Mouse (Mus musculus): ENCODE results near the gene Adcy9.
A peak's percentile ranks its signal among the peaks of the same experiment; 100 is the strongest.
"Not testable (repeated sequence)": the region's sequence is repeated elsewhere in the genome, so short reads cannot be mapped to it uniquely, and the experiment has no call there.

Adcy9 gene

DNA sequence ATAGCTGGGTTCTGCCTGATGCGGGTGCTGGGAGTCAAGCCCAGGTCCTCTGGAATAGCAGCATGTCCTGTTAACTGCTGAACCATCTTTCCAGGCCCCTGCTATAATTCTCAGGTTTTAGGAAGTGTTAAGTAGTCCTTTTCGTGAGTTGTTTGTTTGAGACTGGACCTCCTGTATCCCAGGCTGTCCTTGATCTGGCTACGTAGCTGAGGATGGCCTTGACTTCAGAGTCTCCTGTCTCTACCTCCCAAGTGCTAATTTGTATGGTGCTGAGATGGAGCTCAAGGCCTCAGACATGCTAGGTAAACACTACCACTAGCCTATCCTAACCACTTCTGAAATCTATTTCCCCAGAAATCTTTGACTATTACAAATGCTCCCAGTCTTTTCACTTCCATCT is 37.9 kb downstream of the Adcy9 start:
- DNase-seq (ENCODE audit: low spot score) = no peak

GRCm38 (mm10) chr16:4381487-4381886 is 38.8 kb downstream of the Adcy9 start:
- peak; percentile 45 for DNase-seq (ENCODE audit: low spot score)

GRCm38 (mm10) chr16:4378788-4379187 is 41.5 kb downstream of the Adcy9 start:
- no peak for DNase-seq (ENCODE audit: low spot score)

DNA sequence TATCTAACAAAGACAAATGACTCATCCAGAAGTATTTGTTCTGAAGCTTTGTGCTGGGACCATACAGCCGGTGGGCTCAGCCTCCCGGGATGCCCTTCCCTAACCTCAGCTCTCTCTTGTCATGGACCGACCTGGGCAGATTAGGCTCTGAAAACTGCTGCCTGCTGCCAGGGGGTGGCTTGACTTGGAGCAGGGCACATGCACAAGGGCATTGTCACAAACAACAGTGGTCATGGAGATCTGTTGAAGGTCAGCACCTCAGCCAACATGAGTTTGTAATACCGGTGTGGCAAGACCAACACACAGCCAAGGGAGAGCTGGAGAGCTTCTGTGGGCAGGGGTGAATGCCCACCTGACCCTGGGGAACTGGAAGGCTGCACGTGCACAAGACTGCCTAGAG is 42.7 kb downstream of the Adcy9 start:
- no peak for DNase-seq (ENCODE audit: low spot score)

- DNase-seq (ENCODE audit: low spot score) = peak; percentile 56
Measured at GRCm38 (mm10) chr16:4374780-4375380, 45.4 kb downstream of the Adcy9 start.

GRCm38 (mm10) chr16:4374270-4374669 is 46.0 kb downstream of the Adcy9 start:
- no peak for DNase-seq (ENCODE audit: low spot score)

- no peak for DNase-seq (ENCODE audit: low spot score)
Measured at GRCm38 (mm10) chr16:4371039-4371438, 49.3 kb downstream of the Adcy9 start.

DNA sequence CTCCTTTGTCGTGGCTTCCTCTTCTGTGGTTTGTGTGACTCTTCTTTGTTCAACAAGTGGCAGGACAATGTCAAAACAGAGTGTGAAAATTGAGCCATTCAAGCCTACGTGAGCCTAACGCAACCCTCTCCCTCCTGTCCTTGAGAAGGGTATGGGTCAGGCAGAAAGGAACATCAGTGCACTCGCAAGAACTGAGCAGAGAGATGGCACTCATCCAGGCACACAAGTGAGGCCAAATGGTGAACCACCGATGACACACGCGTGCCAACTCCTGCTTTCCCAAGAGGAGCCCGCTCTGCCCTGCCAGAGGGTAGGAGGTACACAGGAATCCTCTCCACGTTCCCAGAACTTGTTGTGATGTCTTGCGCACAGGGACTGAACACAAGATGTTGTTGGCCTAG is 50.2 kb downstream of the Adcy9 start:
- peak; percentile 17 for DNase-seq (ENCODE audit: low spot score)

- DNase-seq (ENCODE audit: low spot score) = no peak
Measured at GRCm38 (mm10) chr16:4367930-4368329, 52.4 kb downstream of the Adcy9 start.

- DNase-seq (ENCODE audit: low spot score) = no peak
Measured at GRCm38 (mm10) chr16:4367291-4367690, 53.0 kb downstream of the Adcy9 start.

- DNase-seq (ENCODE audit: low spot score) = no peak
Measured at GRCm38 (mm10) chr16:4366671-4367070, 53.6 kb downstream of the Adcy9 start.

GRCm38 (mm10) chr16:4363341-4364116 is 56.8 kb downstream of the Adcy9 start:
- no peak for DNase-seq (ENCODE audit: low spot score)

DNA sequence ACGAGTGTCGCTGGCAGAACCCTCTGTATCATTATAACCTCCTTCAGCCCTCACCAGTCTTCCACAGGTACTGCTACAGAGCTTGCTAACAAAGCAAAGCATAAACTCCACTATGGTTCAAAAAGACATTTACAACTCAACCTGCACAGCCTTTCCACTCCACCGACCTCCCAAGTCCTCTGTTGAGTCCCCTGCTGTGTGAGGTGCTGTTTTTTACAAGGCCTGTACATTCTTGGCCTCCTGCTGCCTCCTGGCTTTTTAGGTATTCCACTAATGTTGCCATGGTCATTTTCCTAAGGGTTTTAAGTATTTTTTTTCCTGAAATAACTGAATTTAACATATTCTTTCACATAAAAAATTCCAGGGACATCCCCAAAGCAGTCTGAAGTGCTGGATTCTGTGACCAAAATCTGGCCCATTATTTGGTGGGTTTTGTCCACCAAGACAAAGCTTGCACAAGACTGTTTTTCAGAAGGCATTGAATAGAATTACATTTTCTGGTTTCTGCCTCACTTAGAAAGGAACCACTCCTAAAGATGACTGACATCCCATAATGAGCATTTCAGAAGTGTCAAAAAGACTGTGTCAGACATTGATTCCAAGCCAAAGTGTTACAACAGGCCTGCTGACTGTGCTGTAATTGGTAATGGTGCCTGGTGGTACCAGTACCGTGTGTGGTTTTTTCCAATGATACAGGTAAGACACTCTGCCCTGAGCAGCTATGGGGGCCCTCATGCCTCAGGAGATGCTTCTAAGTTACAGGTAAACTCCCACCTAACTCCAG is 64.8 kb downstream of the Adcy9 start:
- DNase-seq (ENCODE audit: low spot score) = no peak

GRCm38 (mm10) chr16:4342579-4342978 is 77.7 kb downstream of the Adcy9 start:
- DNase-seq (ENCODE audit: low spot score) = no peak

DNA sequence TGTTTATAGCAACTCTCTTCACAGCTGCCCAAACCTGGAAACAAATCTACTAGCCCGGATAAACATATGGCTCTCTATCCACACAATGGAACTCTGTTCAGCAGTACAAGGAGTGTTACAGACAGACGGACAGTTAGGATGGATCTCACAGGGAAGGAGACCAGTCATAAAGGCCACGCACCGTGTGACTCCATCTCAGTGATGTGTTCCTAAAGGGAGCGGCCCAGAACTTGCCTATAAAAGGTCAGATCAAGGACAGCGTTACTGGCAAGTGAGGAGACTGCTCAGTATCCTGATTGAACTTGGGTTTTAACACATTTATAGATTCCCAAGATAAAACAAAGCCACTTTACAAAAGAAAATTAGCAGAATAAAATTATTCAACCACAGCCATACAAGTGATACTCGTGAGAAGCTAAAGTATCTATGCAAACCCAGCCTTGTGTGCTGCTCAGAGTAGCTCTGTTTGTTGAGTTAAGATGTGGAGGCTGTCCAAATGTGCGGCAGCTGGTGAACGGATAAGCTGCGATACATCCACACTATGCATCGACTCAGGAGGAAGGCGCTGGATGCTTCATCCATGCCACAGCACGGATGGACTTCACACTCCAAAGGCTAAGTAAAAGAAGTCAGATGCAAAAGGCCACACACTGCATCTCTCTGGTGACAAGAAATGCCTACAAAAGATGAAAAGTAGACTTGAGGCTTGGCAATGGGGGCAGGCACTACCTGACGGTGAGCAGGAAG is 78.8 kb downstream of the Adcy9 start:
- no peak for DNase-seq (ENCODE audit: low spot score)

- not testable (repeated sequence) for DNase-seq (ENCODE audit: low spot score)
Measured at GRCm38 (mm10) chr16:4339216-4339615, 81.1 kb downstream of the Adcy9 start.

DNA sequence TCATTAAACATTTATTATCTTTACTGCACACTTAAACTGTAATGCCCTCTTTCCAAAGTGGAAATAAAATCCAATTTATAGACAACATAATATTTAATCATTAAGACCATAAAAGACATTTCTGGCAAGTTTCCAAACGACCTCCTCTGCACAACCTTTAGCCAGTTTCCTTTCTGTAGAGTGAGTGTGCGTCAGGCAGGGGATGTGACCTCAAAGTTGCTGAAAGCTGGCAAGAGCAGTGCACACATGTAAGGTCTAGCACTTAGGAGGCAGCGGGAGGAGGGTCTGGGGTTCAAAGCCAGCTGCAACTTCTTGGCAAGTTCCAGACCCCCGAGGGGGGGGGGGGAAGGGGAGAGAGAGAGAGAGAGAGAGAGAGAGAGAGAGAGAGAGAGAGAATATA is 83.0 kb downstream of the Adcy9 start:
- no peak for DNase-seq (ENCODE audit: low spot score)

GRCm38 (mm10) chr16:4333788-4334187 is 86.5 kb downstream of the Adcy9 start:
- no peak for DNase-seq (ENCODE audit: low spot score)

- DNase-seq (ENCODE audit: low spot score) = no peak
Measured at GRCm38 (mm10) chr16:4333371-4333770, 86.9 kb downstream of the Adcy9 start.

DNA sequence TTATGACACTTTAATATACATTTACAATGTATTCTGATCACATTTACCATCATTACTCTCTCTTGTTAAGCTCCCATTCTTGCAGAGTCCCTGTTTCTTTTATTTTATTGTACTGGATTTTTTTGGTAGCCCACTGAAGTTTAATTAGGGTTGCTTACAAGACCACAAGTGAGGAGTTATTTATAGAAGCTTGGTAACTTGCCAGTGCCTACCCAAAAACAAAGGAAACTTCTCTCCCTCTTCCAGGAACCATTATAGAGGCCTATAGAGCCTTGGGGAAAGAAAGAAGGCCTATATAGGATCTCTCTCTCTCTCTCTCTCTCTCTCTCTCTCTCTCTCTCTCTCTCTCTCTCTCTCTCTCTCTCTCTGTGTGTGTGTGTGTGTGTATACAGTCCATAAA is 93.2 kb downstream of the Adcy9 start:
- no peak for DNase-seq (ENCODE audit: low spot score)

- DNase-seq (ENCODE audit: low spot score) = no peak
Measured at GRCm38 (mm10) chr16:4325801-4326200, 94.5 kb downstream of the Adcy9 start.

DNA sequence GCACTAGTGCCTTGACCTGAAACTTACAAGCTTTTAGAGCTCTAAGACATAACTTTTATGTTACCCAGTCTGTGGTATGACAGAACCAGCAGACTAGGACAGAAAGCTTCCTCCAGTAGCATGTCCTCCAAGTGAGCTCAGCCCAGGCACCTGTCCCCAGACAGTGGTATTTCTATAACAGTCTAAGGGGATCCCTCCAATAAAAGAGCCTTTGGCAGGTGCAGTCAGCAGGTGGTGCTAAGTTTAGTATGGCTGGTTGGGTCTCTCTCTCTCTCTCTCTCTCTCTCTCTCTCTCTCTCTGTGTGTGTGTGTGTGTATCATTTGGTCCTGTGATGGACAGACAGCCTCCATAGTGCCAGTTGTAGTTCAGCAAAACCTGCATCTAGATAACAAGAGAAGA is 95.3 kb downstream of the Adcy9 start:
- no peak for DNase-seq (ENCODE audit: low spot score)
